Mouse (Mus musculus) liver, embryonic 13.5 days (tissue): ENCODE measurements around the gene Slc44a5. TPM values are rescaled to one million over a fixed set of nuclear protein-coding genes. Genes with fewer than 3 reads are reported as not detected.

Source experiments
- ATAC-seq: fragments of 200-750 bp; cut with Nextera tagmentation; 2 replicates; pipeline ENCODE4 v1.8.0; 2017; ENCODE audit warnings: low read depth, mild to moderate bottlenecking, moderate number of reproducible peaks, moderate library complexity
- DNase-seq: peaks from one replicate; pipeline ENCODE4 v3.0.0; 2022
- H3K27ac ChIP-seq: fragments of 300-500 bp; sonication (generic); 2 replicates; pipeline ENCODE4 v1.5.1; 2015; ENCODE audit warnings: moderate library complexity, mild to moderate bottlenecking, inconsistent platforms
- H3K27me3 ChIP-seq: fragments of 300-500 bp; sonication (generic); 2 replicates; pipeline ENCODE4 v1.6.1; 2015; ENCODE audit warnings: mild to moderate bottlenecking, inconsistent platforms
- H3K36me3 ChIP-seq: fragments of 300-500 bp; sonication (generic); 2 replicates; pipeline ENCODE4 v1.6.1; 2015; ENCODE audit warnings: mild to moderate bottlenecking, inconsistent platforms
- H3K4me1 ChIP-seq: fragments of 300-500 bp; sonication (generic); replicated peaks from 2 replicates; pipeline ENCODE4 v1.6.1; 2015; ENCODE audit warnings: inconsistent platforms
- H3K4me2 ChIP-seq: fragments of 300-500 bp; sonication (generic); 2 replicates; pipeline ENCODE4 v1.6.1; 2015; ENCODE audit warnings: inconsistent platforms, mild to moderate bottlenecking, moderate library complexity
- H3K4me3 ChIP-seq: fragments of 300-500 bp; sonication (generic); replicated peaks from 2 replicates; pipeline ENCODE4 v1.5.1; 2015; ENCODE audit warnings: mild to moderate bottlenecking, inconsistent platforms
- H3K9ac ChIP-seq: fragments of 300-500 bp; sonication (generic); 2 replicates; pipeline ENCODE4 v1.6.1; 2015; ENCODE audit warnings: mild to moderate bottlenecking, inconsistent platforms
- H3K9me3 ChIP-seq: fragments of 300-500 bp; sonication (generic); replicated peaks from 2 replicates; pipeline ENCODE4 v1.6.1; 2016; ENCODE audit warnings: inconsistent platforms
- WGBS: fragments of 180-500 bp; shearing (Covaris S2); methylation state at CpG from one replicate; pipeline ENCODE4 v1.1.7; 2015; ENCODE audit not compliant: insufficient replicate concordance; 5-methylcytosine and 5-hydroxymethylcytosine counted together
- polyA plus RNA-seq: library from polyadenylated mRNA; unstranded; fragments of >200 nt; fragmentation: Nextera tagmentation; extraction: Ambion mirVana; gene quantifications from 2 replicates; pipeline ENCODE4 v1.2.1, GENCODE M21; 2015

Slc44a5 gene
- polyA plus RNA-seq, 1 experiment from 2014 or later: 0.24 TPM

GRCm38 (mm10) chr3:154114991-154115390 lies 141.8 kb downstream of the Slc44a5 start:
- H3K4me3 ChIP-seq: no peak overlapping the region
- no peak overlapping the region for H3K27ac ChIP-seq
- H3K9me3 ChIP-seq: no peaks in the 10 kb centered on the region
- no peak overlapping the region for H3K9ac ChIP-seq
- H3K27me3 ChIP-seq: no peaks in the 10 kb centered on the region
- no peaks in the 10 kb centered on the region for H3K36me3 ChIP-seq
- DNase-seq: no peak
- no peaks in the 10 kb centered on the region for H3K4me1 ChIP-seq
- no peak for ATAC-seq
- no peak overlapping the region for H3K4me2 ChIP-seq
- WGBS: 60% methylated on average over 9 of the region's 9 CpGs

DNA sequence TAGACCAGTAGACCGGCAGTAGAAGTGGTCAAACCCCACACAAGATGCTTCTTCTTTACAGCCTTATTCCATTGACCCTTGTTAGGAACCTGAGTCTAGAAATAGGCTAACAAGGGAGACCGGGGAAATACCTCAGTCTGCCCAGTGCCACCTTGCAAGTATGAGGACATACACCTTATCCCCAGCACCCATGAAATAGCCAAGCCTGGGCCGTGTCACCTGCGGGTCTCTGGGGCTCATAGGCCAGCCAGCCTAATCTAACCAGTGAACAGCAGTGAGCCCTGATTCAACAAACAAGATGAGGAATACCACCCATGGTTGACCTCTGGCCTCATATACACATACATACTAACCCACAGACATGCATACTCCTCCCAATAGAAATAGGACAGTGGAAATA lies 142.2 kb downstream of the Slc44a5 start:
- H3K4me3 ChIP-seq: no peak overlapping the region
- ATAC-seq: no peak

GRCm38 (mm10) chr3:154116000-154116399 lies 142.8 kb downstream of the Slc44a5 start:
- Histone ChIP-seq H3K36me3 (no peaks in the 10 kb centered on the region), H3K27ac (no peak overlapping the region), H3K9ac (no peak overlapping the region), H3K4me2 (no peak overlapping the region), H3K9me3 (no peaks in the 10 kb centered on the region), H3K27me3 (no peaks in the 10 kb centered on the region), H3K4me1 (no peaks in the 10 kb centered on the region), H3K4me3 (no peak overlapping the region)
- no peak for ATAC-seq
- DNase-seq: no peak
- 83% methylated on average over 5 of the region's 5 CpGs for WGBS

More for the DNA sequence above, 142.2 kb downstream of the Slc44a5 start:
- Histone ChIP-seq H3K4me1 (no peaks in the 10 kb centered on the region), H3K36me3 (no peaks in the 10 kb centered on the region), H3K27ac (no peak overlapping the region), H3K9me3 (no peaks in the 10 kb centered on the region), H3K9ac (no peak overlapping the region), H3K4me2 (no peak overlapping the region), H3K27me3 (no peaks in the 10 kb centered on the region)
- DNase-seq: no peak
- WGBS: 69% methylated on average over 4 of the region's 4 CpGs

GRCm38 (mm10) chr3:154118992-154119603 lies 145.9 kb downstream of the Slc44a5 start:
- no peaks in the 10 kb centered on the region for H3K27me3 ChIP-seq
- H3K9me3 ChIP-seq: no peaks in the 10 kb centered on the region
- H3K36me3 ChIP-seq: no peaks in the 10 kb centered on the region
- no peak overlapping the region for H3K27ac ChIP-seq
- no peak overlapping the region for H3K9ac ChIP-seq
- no peak overlapping the region for H3K4me3 ChIP-seq
- 59% methylated on average over 6 of the region's 6 CpGs for WGBS
- DNase-seq (no peak), ATAC-seq (no peak)
- no peaks in the 10 kb centered on the region for H3K4me1 ChIP-seq
- H3K4me2 ChIP-seq: no peak overlapping the region

GRCm38 (mm10) chr3:154122531-154122930 lies 149.3 kb downstream of the Slc44a5 start:
- H3K27me3 ChIP-seq: no peaks in the 10 kb centered on the region
- no peak overlapping the region for H3K9ac ChIP-seq
- WGBS: 65% methylated on average over 3 of the region's 3 CpGs
- ATAC-seq: no peak
- no peaks in the 10 kb centered on the region for H3K4me1 ChIP-seq
- no peak overlapping the region for H3K4me2 ChIP-seq
- H3K27ac ChIP-seq: no peak overlapping the region
- H3K4me3 ChIP-seq: no peak overlapping the region
- no peaks in the 10 kb centered on the region for H3K9me3 ChIP-seq
- no peaks in the 10 kb centered on the region for H3K36me3 ChIP-seq
- DNase-seq: no peak

GRCm38 (mm10) chr3:154124890-154125575 lies 151.8 kb downstream of the Slc44a5 start:
- Histone ChIP-seq H3K9me3 (no peaks in the 10 kb centered on the region), H3K36me3 (no peaks in the 10 kb centered on the region), H3K27ac (no peak overlapping the region), H3K4me2 (no peak overlapping the region), H3K4me3 (no peak overlapping the region), H3K27me3 (no peaks in the 10 kb centered on the region), H3K9ac (no peak overlapping the region), H3K4me1 (peaks cover 21% of the 10 kb centered on the region)
- 75% methylated on average over 15 of the region's 15 CpGs for WGBS
- no peak for DNase-seq
- no peak for ATAC-seq

GRCm38 (mm10) chr3:154125768-154126376 lies 152.6 kb downstream of the Slc44a5 start:
- no peak overlapping the region for H3K4me3 ChIP-seq
- no peak overlapping the region for H3K9ac ChIP-seq
- H3K4me2 ChIP-seq: no peak overlapping the region
- peaks cover 29% of the 10 kb centered on the region for H3K4me1 ChIP-seq
- H3K9me3 ChIP-seq: no peaks in the 10 kb centered on the region
- DNase-seq: no peak
- no peak overlapping the region for H3K27ac ChIP-seq
- no peak for ATAC-seq
- H3K36me3 ChIP-seq: no peaks in the 10 kb centered on the region
- H3K27me3 ChIP-seq: no peaks in the 10 kb centered on the region
- 69% methylated on average over 7 of the region's 7 CpGs for WGBS

- Histone ChIP-seq H3K4me3 (no peak overlapping the region), H3K36me3 (no peaks in the 10 kb centered on the region), H3K4me2 (no peak overlapping the region), H3K27ac (no peak overlapping the region), H3K9me3 (no peaks in the 10 kb centered on the region), H3K27me3 (no peaks in the 10 kb centered on the region), H3K4me1 (peaks cover 31% of the 10 kb centered on the region), H3K9ac (no peak overlapping the region)
- DNase-seq (no peak), ATAC-seq (no peak)
- WGBS: 78% methylated on average over 3 of the region's 3 CpGs
Measured at GRCm38 (mm10) chr3:154127246-154127645, 154.0 kb downstream of the Slc44a5 start.

- Histone ChIP-seq H3K4me3 (no peak overlapping the region), H3K9ac (no peak overlapping the region), H3K27me3 (no peaks in the 10 kb centered on the region), H3K4me1 (peaks cover 31% of the 10 kb centered on the region), H3K27ac (no peak overlapping the region), H3K4me2 (no peak overlapping the region), H3K9me3 (no peaks in the 10 kb centered on the region), H3K36me3 (no peaks in the 10 kb centered on the region)
- no peak for ATAC-seq
- 47% methylated on average over 4 of the region's 4 CpGs for WGBS
- no peak for DNase-seq
Measured at GRCm38 (mm10) chr3:154129036-154129435, 155.8 kb downstream of the Slc44a5 start.

DNA sequence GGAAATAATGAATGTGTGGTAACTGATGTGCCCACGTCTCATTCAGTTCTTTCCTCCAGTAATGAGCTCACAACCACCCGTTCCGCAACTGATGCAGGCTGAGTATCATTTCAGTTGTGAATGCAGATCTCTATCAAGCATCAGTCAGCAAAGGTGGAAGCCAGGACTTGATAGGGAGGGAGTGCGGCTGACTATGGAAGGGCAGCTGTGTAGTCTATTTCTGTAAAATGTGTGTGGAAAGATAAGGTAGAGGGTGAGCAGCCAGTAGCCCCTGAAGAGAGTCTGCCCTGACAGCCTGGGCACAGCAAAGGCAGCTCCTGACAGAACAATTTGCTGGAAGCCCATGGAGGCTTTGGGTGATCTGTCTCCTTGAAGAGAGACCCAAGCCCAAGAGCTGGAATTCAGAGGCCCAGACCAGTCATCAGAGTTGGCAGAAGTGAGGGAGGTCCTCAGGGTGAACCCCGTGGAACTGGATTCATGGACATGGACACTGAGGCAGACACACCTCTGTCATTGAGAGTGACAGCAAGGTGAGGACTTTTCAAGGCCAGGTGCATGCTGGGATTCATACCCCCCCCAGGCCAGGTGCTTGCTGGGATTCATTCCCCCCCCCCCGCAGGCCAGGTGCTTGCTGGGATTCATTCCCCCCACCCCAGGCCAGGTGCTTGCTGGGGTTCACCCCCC lies 157.3 kb downstream of the Slc44a5 start:
- DNase-seq (peak; percentile 41), ATAC-seq (peak; percentile 97)
- 30% methylated on average over 6 of the region's 6 CpGs for WGBS
- peak overlapping the region; percentile 35 for H3K4me2 ChIP-seq
- H3K9me3 ChIP-seq: no peaks in the 10 kb centered on the region
- H3K9ac ChIP-seq: 0 out of 2 replicates have a peak overlapping the region, but pooled peaks have one; percentile 22
- peaks cover 31% of the 10 kb centered on the region for H3K4me1 ChIP-seq
- H3K36me3 ChIP-seq: no peaks in the 10 kb centered on the region
- no peak overlapping the region for H3K27ac ChIP-seq
- no peaks in the 10 kb centered on the region for H3K27me3 ChIP-seq
- H3K4me3 ChIP-seq: no peak overlapping the region

DNA sequence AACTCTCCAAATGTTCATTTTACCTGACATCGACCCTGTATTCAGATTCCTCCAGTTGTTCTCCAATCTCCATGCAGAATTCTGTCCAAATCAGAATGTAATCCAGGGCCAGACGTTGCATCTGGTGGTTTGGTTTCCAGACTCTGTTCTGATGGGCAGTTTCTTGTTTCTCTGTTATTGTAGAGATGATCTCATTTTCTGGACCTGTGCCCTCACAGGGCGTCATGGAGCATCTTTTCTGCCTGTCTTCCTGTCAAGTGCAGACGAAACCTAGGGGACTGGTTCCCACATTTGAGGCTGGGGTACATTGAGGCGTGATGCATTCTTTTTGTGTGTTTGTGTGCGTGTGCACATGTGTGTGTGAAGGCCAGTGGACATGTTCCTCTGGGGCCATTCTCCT lies 160.8 kb downstream of the Slc44a5 start:
- DNase-seq: no peak
- no peaks in the 10 kb centered on the region for H3K36me3 ChIP-seq

More for the DNA sequence above, 160.8 kb downstream of the Slc44a5 start:
- H3K4me2 ChIP-seq: no peak overlapping the region
- ATAC-seq: no peak
- H3K4me1 ChIP-seq: peaks cover 21% of the 10 kb centered on the region
- no peaks in the 10 kb centered on the region for H3K9me3 ChIP-seq
- H3K9ac ChIP-seq: no peak overlapping the region
- no peak overlapping the region for H3K27ac ChIP-seq
- no peaks in the 10 kb centered on the region for H3K27me3 ChIP-seq
- WGBS: 70% methylated on average over 6 of the region's 6 CpGs
- no peak overlapping the region for H3K4me3 ChIP-seq
